Mouse (Mus musculus): Measurements from ENCODE around the gene Cyfip1. TPM values are rescaled to one million over a fixed set of nuclear protein-coding genes. Genes with fewer than 3 reads are reported as not detected.

Gene Cyfip1
- total and polyA plus RNA-seq, 3 experiments, result 20.1 to 29.3 (median 27.8) TPM

GRCm38 (mm10) chr7:55856741-55857140 is 15.2 kb downstream of the Cyfip1 start:
- in situ Hi-C loops (cut with MboI; ENCODE audit: low pct_ligation_motif_present, low pct_unique_long_range_greater_than_20kb, low sequenced_read_pairs), result no loop called here
- TF ChIP-seq RAD21 (IDR thresholded peaks at IDR 0.05; ENCODE audit: low read depth, low read length), result no peak
- no peak for TF ChIP-seq MAX (IDR thresholded peaks at IDR 0.05; ENCODE audit: low read length)
- no peak for TF ChIP-seq GABPA (IDR thresholded peaks at IDR 0.05; ENCODE audit: insufficient replicate concordance, low read depth, low read length)
- TF ChIP-seq MAFK (IDR thresholded peaks at IDR 0.05; ENCODE audit: insufficient replicate concordance, low read length), result no peak
- TF ChIP-seq USF2 (conservative IDR thresholded peaks at IDR 0.05; ENCODE audit: low read depth, low read length), result no peak
- no peak for TF ChIP-seq CHD1 (IDR thresholded peaks at IDR 0.05; ENCODE audit: low read depth, low read length)
- no peak for TF ChIP-seq TCF12 (IDR thresholded peaks at IDR 0.05; ENCODE audit: low read depth, low read length)
- TF ChIP-seq JUN (IDR thresholded peaks at IDR 0.05; ENCODE audit: insufficient read depth, low read depth, low read length), result no peak
- TF ChIP-seq POLR2AphosphoS2 (IDR thresholded peaks at IDR 0.05; ENCODE audit: low read depth, low read length), result no peak
- no peak for TF ChIP-seq SMC3 (IDR thresholded peaks at IDR 0.05; ENCODE audit: low read depth, low read length)
- TF ChIP-seq NRF1 (IDR thresholded peaks at IDR 0.05; ENCODE audit: low read depth, low read length), result no peak
- TF ChIP-seq MAZ (IDR thresholded peaks at IDR 0.05; ENCODE audit: low read depth, low read length), result no peak
- no peak for TF ChIP-seq CTCF (conservative IDR thresholded peaks at IDR 0.05 in 1 of 2, IDR thresholded peaks at IDR 0.05 in 1 of 2; ENCODE audit: low read depth in 2 of 2, low read length in 2 of 2)
- TF ChIP-seq USF1 (IDR thresholded peaks at IDR 0.05; ENCODE audit: low read depth, low read length), result no peak
- no peak overlapping the region for H3K9ac ChIP-seq (ENCODE audit: insufficient read depth, low read depth)
- DNase-seq (ENCODE audit: extremely low read depth), result no peak
- H3K79me2 ChIP-seq (replicated peaks; ENCODE audit: control insufficient read depth, extremely low read depth, insufficient read depth, poor library complexity, severe bottlenecking), result peaks cover 14% of the 10 kb centered on the region; the same call in 1 of the 2 replicates
- H3K27ac ChIP-seq (ENCODE audit: insufficient read depth, low read depth), result no peak overlapping the region
- peaks cover 13 to 71% of the 10 kb centered on the region in 2 experiments; a peak in 3 of 4 replicates for H3K4me1 ChIP-seq (ENCODE audit: control insufficient read depth in 1 of 2, insufficient read depth in 2 of 2)
- no peaks in the 10 kb centered on the region for H3K9me3 ChIP-seq (replicated peaks; ENCODE audit: low read length)
- H3K36me3 ChIP-seq (replicated peaks in 1 of 2; ENCODE audit: control insufficient read depth in 1 of 2, insufficient read depth in 1 of 2, low read length in 1 of 2), result peaks cover 0 to 3% of the 10 kb centered on the region in 2 experiments
- H3K4me2 ChIP-seq (ENCODE audit: insufficient read depth, low read depth, poor library complexity, severe bottlenecking), result no peak overlapping the region
- H3K4me3 ChIP-seq (replicated peaks in 1 of 3; ENCODE audit: low read depth in 2 of 3, low read length in 2 of 3, poor library complexity in 1 of 3), result no peak overlapping the region
- H3K27me3 ChIP-seq (replicated peaks), result no peaks in the 10 kb centered on the region
- dilution Hi-C loops (cut with MboI; ENCODE audit: extremely low pct_ligation_motif_present, extremely low pct_unique_long_range_greater_than_20kb, low sequenced_read_pairs), result no loop called here

GRCm38 (mm10) chr7:55857729-55858128 is 16.2 kb downstream of the Cyfip1 start:
- no peaks in the 10 kb centered on the region for H3K27me3 ChIP-seq (replicated peaks)
- peaks cover 11 to 61% of the 10 kb centered on the region in 2 experiments; a peak in 3 of 4 replicates for H3K4me1 ChIP-seq (ENCODE audit: control insufficient read depth in 1 of 2, insufficient read depth in 2 of 2)
- peak overlapping the region; percentile 57; the same call in 1 of the 2 replicates for H3K4me2 ChIP-seq (ENCODE audit: insufficient read depth, low read depth, poor library complexity, severe bottlenecking)
- dilution Hi-C loops (cut with MboI; ENCODE audit: extremely low pct_ligation_motif_present, extremely low pct_unique_long_range_greater_than_20kb, low sequenced_read_pairs), result no loop called here
- no peak for DNase-seq (ENCODE audit: extremely low read depth)
- peak; percentile 12; the same call in 1 of the 2 replicates for TF ChIP-seq IRF4 (IDR thresholded peaks at IDR 0.05; ENCODE audit: low read depth, low read length)
- peak; percentile 45; the same call in 1 of the 2 replicates for TF ChIP-seq EP300 (IDR thresholded peaks at IDR 0.05; ENCODE audit: low read length)
- TF ChIP-seq HCFC1 (IDR thresholded peaks at IDR 0.05; ENCODE audit: low read depth, low read length), result no peak
- TF ChIP-seq MEF2A (IDR thresholded peaks at IDR 0.05; ENCODE audit: borderline replicate concordance, low read depth, low read length), result 0 out of 2 replicates have a peak, but pooled peaks have one; percentile 12
- no peak overlapping the region for H3K4me3 ChIP-seq (replicated peaks in 1 of 3; ENCODE audit: low read depth in 2 of 3, low read length in 2 of 3, poor library complexity in 1 of 3)
- H3K9ac ChIP-seq (ENCODE audit: insufficient read depth, low read depth), result peak overlapping the region; percentile 9; the same call in 1 of the 2 replicates
- no peak overlapping the region for H3K27ac ChIP-seq (ENCODE audit: insufficient read depth, low read depth)
- in situ Hi-C loops (cut with MboI; ENCODE audit: low pct_ligation_motif_present, low pct_unique_long_range_greater_than_20kb, low sequenced_read_pairs), result no loop called here
- no peaks in the 10 kb centered on the region for H3K9me3 ChIP-seq (replicated peaks; ENCODE audit: low read length)
- H3K36me3 ChIP-seq (replicated peaks in 1 of 2; ENCODE audit: control insufficient read depth in 1 of 2, insufficient read depth in 1 of 2, low read length in 1 of 2), result peaks cover 0 to 3% of the 10 kb centered on the region in 2 experiments
- peaks cover 14% of the 10 kb centered on the region; the same call in 1 of the 2 replicates for H3K79me2 ChIP-seq (replicated peaks; ENCODE audit: control insufficient read depth, extremely low read depth, insufficient read depth, poor library complexity, severe bottlenecking)
